Mouse (Mus musculus): ENCODE data around the gene Tmem35b. TPM values are rescaled to one million over a fixed set of nuclear protein-coding genes. Genes with fewer than 3 reads are reported as not detected.
A peak's percentile ranks its signal among the peaks of the same experiment; 100 is the strongest.
"Not testable (repeated sequence)": the region's sequence is repeated elsewhere in the genome, so short reads cannot be mapped to it uniquely, and the experiment has no call there.

Tmem35b gene
- 1 to 10 TPM; 1.1 to 1.5 TPM for total RNA-seq (2021)
- long read RNA-seq, experiment 1, partial matches to known transcripts = 0 of 1 reads
- long read RNA-seq, experiment 1, other reads (novel, unspliced or antisense) = 0 of 1 reads
- long read RNA-seq, experiment 2, partial matches to known transcripts = 0 of 2 reads
- long read RNA-seq, experiment 2, other reads (novel, unspliced or antisense) = 0 of 2 reads

DNA sequence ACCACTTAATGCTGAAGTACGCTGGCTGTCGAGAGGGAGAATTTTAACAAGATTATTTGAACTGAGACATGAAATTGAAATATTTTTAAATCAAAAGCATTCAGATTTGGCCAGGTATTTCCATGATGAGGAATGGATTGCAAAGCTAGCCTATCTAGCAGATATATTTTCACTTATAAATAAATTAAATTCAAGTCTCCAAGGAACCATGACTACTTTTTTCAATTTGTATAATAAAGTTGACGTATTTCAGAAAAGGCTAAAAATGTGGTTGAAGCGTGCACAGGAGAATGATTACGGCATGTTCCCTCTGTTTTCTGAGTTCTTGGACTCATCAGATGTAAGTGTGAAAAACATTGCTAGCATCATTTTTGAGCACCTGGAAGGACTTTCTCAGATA lies at the start of gene Tmem35b:
Gene Tmem35b (plus strand): TSS at position 301 of the 400 bp plus-strand sequence.
- no peak for DNase-seq

DNA sequence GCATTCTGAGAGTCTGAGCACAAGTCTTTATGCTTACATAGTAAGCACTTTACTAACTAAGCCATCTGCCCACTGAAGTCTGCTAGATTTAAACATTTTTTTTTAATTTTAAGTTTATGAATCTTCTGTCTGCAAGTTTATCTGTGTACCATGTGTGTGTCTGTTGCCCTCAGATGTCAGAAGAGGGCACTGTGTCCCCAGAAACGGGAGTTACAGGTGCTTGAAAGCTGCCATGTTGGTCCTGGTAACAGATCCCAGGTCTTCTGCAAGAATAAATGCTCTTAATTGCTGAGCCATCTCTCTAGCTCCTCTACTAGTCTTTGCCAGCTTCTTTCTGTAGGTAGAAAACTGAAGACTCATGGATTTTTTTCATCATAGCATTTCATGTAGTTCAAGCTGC lies 48.6 kb upstream of the Tmem35b start:
- DNase-seq = no peak

DNA sequence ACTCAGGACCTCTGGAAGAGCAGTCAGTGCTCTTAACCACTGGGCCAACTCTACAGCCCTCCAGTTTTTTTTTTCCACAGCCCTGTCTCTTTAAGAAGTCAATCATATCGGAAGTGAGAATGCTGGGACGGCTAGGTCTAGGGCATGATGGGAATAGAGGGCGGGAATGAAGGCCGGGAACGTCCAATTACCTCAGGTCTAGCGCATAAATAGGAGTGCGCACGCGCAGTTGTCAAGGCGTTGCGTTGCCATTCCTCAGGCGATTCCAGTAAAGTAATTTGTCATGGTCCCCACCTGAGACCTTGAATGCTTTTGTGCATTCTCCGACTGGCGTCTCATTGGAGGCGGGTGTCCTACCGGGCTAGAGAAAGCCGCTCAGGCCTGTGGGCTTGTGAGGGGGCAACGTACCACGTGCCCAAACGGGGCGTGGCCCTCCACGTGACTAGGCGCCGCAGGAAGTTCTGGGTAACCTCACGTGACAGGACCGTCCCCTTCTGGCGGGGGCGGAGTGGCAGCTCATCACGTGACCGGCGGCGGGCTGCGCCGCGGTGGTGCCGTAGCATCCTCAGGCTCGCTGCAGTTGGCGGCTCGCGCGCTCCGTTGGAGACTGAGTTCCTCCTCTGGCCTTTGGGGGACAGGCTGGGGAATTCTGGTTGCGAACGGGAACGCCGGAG lies 46.5 kb upstream of the Tmem35b start, which contains the start of gene Zmym6:
Gene Zmym6 (plus strand): TSS at position 509 of the 674 bp plus-strand sequence.
- peak; percentile 94 for DNase-seq

DNA sequence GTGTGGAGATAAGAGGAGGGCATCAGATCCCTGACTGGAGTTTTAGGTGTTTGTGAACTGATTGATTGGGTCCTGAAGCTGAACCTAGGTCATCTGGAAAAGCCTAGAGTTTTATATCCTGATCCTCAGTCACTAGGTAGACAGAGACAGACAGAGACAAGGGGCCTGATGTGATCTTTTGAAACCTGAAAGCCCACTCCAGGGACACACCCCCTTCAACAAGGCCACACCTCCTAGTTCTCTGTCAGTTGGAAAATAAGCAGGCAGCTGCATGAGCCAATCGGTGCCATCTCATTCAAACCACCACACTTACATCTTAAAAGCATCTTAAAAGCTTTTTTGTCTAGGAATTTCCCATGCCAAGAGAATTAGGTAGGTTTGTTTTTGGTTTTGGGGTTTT lies 42.7 kb upstream of the Tmem35b start:
- DNase-seq = no peak

DNA sequence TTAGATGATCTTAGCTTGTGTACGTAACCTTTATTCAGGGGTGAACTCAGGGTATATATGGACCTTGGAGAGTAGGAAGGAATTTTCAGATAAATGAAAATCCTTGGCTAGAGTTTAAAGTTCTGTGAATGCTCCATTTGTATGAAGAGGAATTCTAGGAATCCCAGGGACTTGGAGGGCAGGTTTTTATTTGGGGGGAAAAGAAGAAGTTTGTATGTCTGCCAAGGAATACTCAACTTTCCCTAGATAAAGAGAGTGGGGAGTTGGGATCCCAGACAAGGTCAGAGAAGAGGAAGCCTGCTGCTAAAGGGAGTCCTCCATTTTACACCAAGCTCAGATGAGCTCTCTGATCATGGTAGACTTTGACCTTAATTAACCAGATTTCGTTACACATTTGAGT lies 40.4 kb upstream of the Tmem35b start:
- DNase-seq = no peak

DNA sequence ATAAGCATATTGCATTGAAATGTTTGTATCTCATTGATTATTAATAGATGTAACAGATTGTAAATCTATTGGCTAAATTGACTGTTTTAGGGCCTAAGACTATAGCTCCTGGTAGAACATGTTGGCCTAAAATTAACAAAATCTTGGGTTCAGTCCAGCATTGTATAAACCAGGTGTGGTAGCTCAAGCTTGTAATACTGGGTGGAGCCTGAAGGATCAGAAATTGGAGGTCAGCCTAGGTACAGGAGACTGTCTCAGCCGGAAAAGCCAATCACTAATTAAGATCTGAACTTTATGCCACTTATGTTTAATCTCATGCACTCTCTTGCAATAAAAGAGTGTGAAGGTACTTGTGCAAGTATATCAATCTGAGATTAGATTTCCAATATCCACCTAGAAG lies 37.7 kb upstream of the Tmem35b start:
- DNase-seq = no peak

DNA sequence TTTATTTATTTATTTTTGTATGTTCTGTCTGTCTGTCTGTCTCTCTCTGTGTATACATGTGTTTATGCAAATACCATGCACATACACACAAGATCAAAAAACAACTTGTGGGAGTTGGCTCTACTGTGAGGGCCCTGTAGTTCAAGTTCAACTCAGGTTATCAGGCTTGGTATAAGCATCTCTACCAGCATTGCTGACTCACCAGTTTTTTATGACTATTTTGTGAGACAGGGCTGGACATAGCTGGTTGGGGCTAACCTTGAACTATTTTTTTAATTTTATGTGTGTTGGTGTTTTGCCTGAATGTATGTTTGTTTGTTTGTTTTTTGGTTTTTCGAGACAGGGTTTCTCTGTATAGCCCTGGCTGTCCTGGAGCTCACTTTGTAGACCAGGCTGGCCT lies 32.3 kb upstream of the Tmem35b start:
- no peak for DNase-seq

DNA sequence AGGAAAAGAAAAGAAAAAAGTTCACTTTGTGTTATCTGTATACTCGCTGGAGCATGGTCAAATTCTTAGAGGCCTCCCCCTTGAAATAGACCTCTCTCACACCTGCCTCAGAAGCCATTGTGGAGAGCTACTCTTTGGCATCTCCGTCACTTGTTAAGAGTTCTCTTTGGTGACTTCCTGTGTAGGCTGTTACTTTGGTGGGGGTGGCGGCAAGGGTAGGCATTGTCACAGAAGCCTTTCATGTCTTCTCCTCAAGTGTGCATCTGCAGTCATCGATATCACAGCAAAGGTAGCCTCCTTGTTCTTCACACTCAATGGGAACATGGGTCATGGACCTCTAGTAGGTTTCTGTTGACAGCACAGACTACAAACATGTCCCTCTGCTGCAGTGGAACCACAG lies 28.4 kb upstream of the Tmem35b start:
- DNase-seq = no peak

DNA sequence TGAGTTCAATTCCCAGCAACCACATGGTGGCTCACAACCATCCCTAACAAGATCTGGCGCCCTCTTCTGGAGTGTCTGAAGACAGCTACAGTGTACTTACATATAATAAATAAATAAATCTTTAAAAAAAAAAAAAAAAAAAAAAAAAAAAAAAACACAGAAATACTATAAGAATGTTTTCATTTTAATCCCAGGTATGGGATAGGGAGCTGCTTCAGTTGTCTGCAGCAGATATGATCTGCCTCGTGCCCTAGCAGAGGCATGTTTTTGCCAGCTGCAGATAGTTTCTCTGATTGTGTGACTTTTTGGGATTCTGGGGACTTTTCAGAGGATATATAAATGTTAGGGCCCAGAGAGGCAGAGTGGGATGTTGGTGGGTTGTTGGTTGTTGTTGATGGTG lies 23.9 kb upstream of the Tmem35b start:
- not testable (repeated sequence) for DNase-seq

DNA sequence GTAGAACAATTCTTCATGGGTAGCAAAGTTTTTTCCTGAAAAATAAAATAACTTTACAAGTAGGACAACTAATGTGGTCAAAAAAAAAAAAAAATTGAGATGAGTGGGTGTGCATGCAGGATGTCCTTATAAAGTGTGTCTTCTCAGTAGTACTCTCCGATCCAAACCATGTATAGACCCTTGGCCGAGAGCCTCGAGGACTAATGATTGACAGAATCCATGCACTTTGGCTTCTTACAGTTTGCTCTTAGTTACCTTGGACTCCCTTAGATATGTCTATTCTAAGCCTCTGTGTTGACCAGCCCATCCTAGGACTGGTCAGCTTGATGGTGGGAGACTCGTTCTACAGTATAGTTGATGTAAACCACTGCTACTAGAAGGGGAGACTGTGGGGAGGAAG lies 15.9 kb upstream of the Tmem35b start:
- no peak for DNase-seq

DNA sequence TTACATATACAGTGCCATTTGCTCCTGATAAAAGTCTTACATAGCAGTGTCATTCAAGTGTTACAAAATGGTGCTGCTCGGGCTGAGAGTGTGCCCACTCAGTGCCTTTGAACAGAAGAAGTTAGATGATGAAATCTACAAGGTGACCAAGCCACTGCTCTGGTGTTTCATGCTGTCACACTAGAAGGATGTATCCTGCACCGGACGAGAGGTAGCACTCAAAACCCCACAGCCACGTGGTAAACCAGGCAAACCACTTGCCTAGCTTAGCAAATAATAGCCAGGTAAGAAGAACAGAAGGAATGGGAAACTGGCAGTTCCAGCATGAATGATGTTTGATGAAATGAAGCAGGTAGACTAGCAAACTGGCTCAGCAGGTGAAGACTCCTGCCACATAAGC lies 12.9 kb upstream of the Tmem35b start:
- no peak for DNase-seq

DNA sequence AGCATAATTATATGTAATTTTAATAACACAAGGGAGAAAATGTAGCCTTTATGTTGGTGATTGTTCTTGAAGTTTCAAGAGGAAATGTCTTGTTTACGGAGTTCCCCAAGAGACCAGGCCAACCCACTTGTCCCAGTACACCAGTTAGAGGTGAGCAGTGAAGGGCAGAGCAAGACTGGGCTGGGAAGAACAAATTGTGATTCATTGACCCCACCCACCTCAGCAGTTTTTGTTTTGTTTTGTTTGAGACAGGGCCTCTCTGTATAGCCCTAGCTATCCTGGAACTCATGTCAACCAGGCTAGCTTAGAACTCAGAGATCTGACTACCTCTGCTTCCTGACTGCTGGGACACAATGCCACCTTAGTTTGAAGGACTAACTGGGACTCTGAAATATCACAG lies 840 bp downstream of the Tmem35b start:
- DNase-seq = no peak

DNA sequence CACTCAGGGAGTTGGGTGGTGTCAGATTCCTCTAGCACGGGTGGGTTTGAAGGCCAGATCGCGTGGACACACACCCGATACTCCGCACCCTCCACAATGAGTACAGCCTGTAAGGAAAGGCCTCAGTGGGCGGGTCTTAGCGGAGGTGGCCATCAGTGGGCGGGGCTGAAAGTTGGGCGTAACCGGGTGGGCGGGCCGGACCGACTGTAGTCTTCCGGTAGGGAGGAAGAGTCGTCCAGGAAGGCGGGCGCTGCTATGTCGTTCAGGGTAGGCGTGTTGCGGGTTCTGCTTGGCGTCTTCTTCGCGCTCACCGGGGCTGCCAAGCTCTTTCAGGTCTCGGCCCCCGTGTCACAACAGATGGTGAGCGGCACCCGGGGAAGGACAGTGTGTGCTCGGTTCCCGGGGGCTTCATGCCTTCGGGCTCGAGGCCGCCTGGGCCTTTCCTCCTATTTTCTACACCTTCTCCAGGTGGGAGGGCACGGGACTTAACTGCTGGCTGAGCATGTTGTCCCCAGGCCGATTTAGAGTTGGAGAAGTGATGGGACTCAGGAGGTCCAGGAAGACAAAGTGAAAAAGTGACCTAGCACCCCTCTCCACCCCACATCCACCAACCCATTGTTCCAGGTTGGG lies 2.5 kb downstream of the Tmem35b start:
- DNase-seq = peak; percentile 84

DNA sequence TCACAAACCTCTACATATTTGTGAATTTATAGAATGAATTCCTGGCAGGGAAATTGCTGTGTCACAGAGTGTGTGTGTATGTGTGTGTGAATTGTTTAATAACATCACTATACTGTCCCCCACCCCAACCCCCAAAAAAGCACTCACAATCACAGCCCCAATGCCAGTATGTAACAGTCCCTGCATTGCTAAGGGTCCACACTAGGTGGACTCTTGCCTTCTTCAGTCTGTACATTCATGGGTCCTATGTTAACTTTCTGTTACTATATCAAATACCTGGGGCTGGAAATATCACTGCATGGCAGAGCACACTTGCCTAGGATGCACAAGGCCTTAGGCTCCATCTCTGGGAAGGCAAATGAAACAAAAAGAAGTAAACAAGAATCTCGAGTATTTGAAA lies 11.2 kb downstream of the Tmem35b start:
- DNase-seq = no peak

DNA sequence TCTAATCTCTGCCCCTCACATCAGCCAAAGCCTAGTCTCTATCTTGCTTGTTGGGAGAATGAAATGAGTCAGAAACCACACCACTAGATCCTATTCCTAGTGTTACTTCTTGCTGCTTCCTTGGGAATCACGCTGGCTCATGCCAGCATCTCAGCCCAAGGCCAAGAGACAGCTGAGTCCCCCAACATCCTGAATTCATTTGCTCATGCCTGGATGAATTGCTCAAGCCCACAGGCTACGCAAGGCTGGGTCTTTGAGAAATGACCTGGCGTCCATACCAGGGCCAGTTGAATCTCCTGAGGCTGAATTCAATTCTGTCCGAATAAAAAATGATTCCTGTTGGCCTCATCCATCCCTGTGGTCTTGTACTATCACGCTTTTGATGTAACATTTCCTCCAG lies 14.1 kb downstream of the Tmem35b start:
- no peak for DNase-seq

DNA sequence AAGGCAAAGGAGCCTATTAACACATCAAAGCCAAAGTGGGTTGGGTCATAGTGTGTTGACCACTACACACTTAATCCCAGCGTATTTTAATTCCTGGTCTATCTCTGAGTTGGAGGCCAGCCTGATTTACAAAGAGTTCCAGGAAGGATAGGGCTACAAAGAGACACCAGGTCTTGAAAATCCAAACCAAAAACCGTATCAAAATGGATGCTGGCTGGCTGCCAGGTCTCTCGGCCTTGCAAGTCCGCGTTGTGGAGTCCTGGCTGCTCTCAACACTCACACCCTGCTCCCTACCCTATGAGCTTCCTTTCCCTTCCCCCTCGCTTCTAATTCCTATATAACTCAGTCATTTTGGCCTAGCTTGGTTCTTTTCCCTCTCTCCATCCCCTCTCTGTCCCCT lies 15.0 kb downstream of the Tmem35b start:
- DNase-seq = peak; percentile 20

DNA sequence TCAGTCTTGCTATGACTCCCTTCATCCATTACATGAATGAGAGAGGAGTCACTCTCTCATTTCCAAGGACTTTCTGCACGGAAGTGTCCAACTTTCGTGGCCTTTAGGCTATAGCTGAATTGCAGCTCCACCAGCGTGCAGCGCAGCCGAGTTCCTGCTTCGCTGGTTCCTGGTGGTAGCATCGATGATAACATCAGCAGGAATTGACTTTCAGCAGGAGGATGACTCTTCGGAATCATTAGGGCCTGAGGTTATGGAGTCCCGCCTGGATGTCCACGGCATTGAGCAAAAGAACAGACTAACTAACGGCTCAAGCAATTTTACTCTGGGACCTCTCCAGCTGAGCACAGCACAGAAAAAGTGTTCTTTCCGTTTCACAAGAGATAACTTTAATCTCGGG lies 26.5 kb downstream of the Tmem35b start:
- DNase-seq = no peak

DNA sequence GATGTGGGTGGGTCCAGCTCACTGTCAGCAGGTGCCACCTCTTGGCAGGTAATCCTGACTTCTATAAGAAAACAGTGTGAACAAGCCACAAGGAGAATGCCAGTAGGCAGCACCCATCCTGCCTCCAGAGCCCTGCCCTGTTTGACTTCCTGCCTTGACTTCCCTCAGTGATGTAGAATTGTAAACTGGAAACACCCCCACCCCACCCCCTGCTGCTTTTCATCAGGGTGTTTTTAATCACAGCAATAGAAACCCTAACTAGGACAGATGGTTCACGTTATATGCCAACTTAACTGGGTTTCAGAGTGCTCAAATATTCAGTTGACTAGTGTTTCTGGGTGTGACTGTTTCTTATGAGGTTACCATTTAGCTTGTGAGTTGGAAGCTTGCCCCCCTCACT lies 29.9 kb downstream of the Tmem35b start:
- no peak for DNase-seq

DNA sequence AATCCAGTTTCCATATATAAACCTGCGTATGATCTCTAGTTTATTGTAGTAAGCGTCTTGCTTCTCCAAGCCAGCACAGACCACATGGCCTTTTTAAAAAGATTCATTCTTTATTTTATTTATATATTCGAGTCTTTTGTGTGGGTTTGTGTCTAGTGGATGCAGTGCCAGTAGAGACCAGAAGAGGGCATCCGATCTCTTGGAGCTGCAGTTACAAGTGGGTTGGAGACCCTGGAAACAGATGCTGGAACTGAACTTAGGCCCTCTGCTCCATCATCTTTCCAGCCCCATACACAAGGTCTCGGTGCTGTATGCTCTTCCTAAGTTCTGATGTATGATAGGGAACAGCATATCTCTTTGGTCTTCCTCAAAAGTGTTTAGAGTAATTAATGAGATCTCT lies 32.3 kb downstream of the Tmem35b start:
- DNase-seq = no peak

DNA sequence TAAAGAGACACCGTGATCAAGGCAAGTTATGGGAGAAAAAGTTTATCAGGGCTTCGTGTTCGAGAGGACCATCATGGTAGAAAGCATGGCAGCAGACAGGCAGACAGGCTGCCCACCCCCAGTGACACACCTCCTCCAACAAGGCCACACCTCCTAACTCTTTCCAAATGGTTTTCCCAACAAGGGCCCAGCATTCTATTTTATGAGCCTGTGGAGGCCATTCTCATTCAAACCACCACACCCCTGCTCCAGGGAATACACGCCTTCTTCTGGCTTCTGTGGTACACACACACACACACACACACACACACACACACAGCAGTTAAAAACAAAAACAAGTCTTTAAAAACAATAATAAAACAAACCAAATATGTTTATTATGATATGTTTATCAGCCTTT lies 34.3 kb downstream of the Tmem35b start:
- DNase-seq = no peak

DNA sequence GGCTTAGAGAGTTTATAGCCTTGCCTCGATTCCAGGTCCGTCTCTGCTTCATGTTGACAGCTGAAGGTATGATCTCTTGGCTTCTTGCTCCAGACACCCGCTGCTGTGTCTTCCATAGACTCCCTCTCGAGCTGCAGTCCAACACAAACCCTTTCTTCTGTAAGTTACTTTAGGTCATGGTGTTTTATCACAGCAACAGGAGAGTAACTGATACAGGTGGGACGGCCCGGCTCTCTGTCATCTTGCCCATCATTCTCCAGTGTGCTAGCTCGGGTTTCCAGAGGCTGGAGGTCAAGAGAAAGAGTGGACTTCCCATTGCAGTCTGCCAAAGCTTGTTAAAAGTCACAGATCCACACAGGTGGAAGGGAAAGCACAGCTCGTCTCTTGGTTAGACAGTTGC lies 40.4 kb downstream of the Tmem35b start:
- DNase-seq = no peak

DNA sequence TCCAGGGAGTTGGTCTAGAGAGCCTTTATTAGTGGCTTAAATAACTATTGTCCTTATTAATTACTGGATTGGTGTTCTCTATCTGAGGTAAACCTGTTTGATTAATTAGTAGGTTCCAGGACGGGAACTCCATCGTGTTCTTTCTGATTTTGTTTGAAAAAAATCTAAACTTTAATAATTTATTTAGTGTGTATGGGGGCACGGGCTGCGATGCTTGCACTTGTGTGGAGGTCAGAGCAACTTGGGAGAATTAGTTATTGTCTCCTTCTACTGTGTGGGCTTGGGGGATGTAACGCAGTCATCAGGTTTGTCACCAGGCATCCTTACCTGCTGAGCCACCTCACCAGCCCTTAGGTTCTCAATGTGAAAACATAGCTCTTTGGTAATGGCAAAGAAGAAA lies 43.6 kb downstream of the Tmem35b start:
- DNase-seq = no peak

DNA sequence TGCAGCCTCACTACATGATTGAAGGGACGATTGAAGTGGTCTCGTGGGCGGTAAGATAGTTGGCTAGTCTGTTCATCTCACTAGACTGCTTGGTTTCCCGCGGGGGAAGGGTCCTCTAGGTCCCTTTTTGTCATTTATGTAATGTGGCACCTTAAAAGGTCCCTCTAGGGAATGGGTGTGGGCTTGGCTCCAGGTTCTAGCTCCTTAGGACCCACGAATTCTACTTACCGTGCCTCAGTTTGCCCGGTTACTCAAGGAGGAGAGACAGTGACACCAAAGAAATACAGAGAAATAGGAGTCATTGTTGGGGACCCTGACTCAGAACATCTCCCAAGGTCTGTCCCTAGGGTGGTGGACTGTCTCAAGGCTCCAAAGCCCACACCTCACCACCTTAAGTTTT lies 44.2 kb downstream of the Tmem35b start:
- DNase-seq = no peak

All from gastrocnemius, postnatal 10 days (tissue).